Mouse (Mus musculus) midbrain, embryonic 13.5 days (tissue): ENCODE measurements at regions not wholly inside any gene's neighbourhood (a gene's known extent, or its start where the extent isn't known, plus 50 kb on each side); places are given as distances from the start of the nearest gene placed in this dataset.

ENCODE experiments used
- ATAC-seq: fragments of 200-750 bp; cut with Nextera tagmentation; 2 replicates; pipeline ENCODE4 v1.8.0; 2017; ENCODE audit warnings: mild to moderate bottlenecking, moderate TSS enrichment, moderate library complexity
- H3K27ac ChIP-seq: fragments of 300-500 bp; sonication (generic); 2 replicates; pipeline ENCODE4 v1.5.1; 2015; ENCODE audit warnings: inconsistent platforms, mild to moderate bottlenecking, moderate library complexity
- H3K27me3 ChIP-seq: fragments of 300-500 bp; sonication (generic); 2 replicates; pipeline ENCODE4 v1.6.1; 2015; ENCODE audit warnings: mild to moderate bottlenecking, inconsistent platforms
- H3K36me3 ChIP-seq: fragments of 300-500 bp; sonication (generic); 2 replicates; pipeline ENCODE4 v1.6.1; 2015; ENCODE audit warnings: mild to moderate bottlenecking, inconsistent platforms
- H3K4me1 ChIP-seq: fragments of 300-500 bp; sonication (generic); replicated peaks from 2 replicates; pipeline ENCODE4 v1.6.1; 2015; ENCODE audit warnings: inconsistent platforms
- H3K4me2 ChIP-seq: fragments of 300-500 bp; sonication (generic); replicated peaks from 2 replicates; pipeline ENCODE4 v1.6.1; 2015; ENCODE audit warnings: moderate library complexity, mild to moderate bottlenecking, inconsistent platforms
- H3K4me3 ChIP-seq: fragments of 300-500 bp; sonication (generic); replicated peaks from 2 replicates; pipeline ENCODE4 v1.5.1; 2015; ENCODE audit warnings: mild to moderate bottlenecking, inconsistent platforms
- H3K9ac ChIP-seq: fragments of 300-500 bp; sonication (generic); replicated peaks from 2 replicates; pipeline ENCODE4 v1.6.1; 2015; ENCODE audit warnings: mild to moderate bottlenecking, inconsistent platforms
- H3K9me3 ChIP-seq: fragments of 300-500 bp; sonication (generic); 2 replicates; pipeline ENCODE4 v1.6.1; 2016; ENCODE audit warnings: mild to moderate bottlenecking, inconsistent platforms
- WGBS: fragments of 180-500 bp; shearing (Covaris S2); methylation state at CpG from one replicate; pipeline ENCODE4 v1.1.7; 2015; 5-methylcytosine and 5-hydroxymethylcytosine counted together

GRCm38 (mm10) chr13:97527958-97528357, 232.5 kb downstream of the Gm10260 start:
- Histone ChIP-seq H3K27me3 (no peaks in the 10 kb centered on the region), H3K27ac (no peak overlapping the region), H3K4me1 (peaks cover 29% of the 10 kb centered on the region), H3K4me2 (no peak overlapping the region), H3K4me3 (no peak overlapping the region), H3K9me3 (no peaks in the 10 kb centered on the region; the same call in 1 of the 2 replicates), H3K9ac (no peak overlapping the region), H3K36me3 (no peaks in the 10 kb centered on the region)
- ATAC-seq, result no peak
- 94% methylated on average over 2 of the region's 2 CpGs for WGBS

- whole genome bisulfite sequencing, result 69% methylated on average over 7 of the region's 7 CpGs
- Histone ChIP-seq H3K9ac (no peak overlapping the region), H3K4me1 (peaks cover 19% of the 10 kb centered on the region), H3K4me2 (no peak overlapping the region), H3K27me3 (no peaks in the 10 kb centered on the region), H3K4me3 (no peak overlapping the region), H3K36me3 (no peaks in the 10 kb centered on the region), H3K27ac (no peak overlapping the region), H3K9me3 (no peaks in the 10 kb centered on the region; the same call in 1 of the 2 replicates)
- peak; percentile 37; the same call in 1 of the 2 replicates for ATAC-seq
These were observed 235.5 kb downstream of the Gm10260 start for GRCm38 (mm10) chr13:97524847-97525434.

- H3K9ac ChIP-seq, result no peak overlapping the region
- no peak overlapping the region for H3K4me2 ChIP-seq
- WGBS, result 31% methylated on average over 19 of the region's 19 CpGs
- peak overlapping the region; percentile 68 for H3K27ac ChIP-seq
- H3K27me3 ChIP-seq, result no peaks in the 10 kb centered on the region
- peaks cover 18% of the 10 kb centered on the region for H3K4me1 ChIP-seq
- H3K9me3 ChIP-seq, result no peaks in the 10 kb centered on the region; the same call in 1 of the 2 replicates
- ATAC-seq, result peak; percentile 68
- H3K4me3 ChIP-seq, result no peak overlapping the region
- H3K36me3 ChIP-seq, result no peaks in the 10 kb centered on the region
These were observed 236.7 kb downstream of the Gm10260 start for GRCm38 (mm10) chr13:97523523-97524412.

GRCm38 (mm10) chr13:97520988-97521547, 239.4 kb downstream of the Gm10260 start:
- Histone ChIP-seq H3K4me3 (no peak overlapping the region), H3K36me3 (no peaks in the 10 kb centered on the region), H3K9ac (no peak overlapping the region), H3K4me2 (no peak overlapping the region), H3K27ac (no peak overlapping the region), H3K9me3 (no peaks in the 10 kb centered on the region), H3K4me1 (peaks cover 18% of the 10 kb centered on the region), H3K27me3 (no peaks in the 10 kb centered on the region)
- no peak for ATAC-seq
- 89% methylated on average over 13 of the region's 13 CpGs for WGBS

GRCm38 (mm10) chr13:97516731-97517130, 243.7 kb downstream of the Gm10260 start:
- Histone ChIP-seq H3K27ac (no peak overlapping the region), H3K4me2 (no peak overlapping the region), H3K4me3 (no peak overlapping the region), H3K9ac (no peak overlapping the region), H3K36me3 (no peaks in the 10 kb centered on the region), H3K9me3 (no peaks in the 10 kb centered on the region), H3K4me1 (peaks cover 10% of the 10 kb centered on the region), H3K27me3 (no peaks in the 10 kb centered on the region)
- 91% methylated on average over 4 of the region's 4 CpGs for WGBS
- ATAC-seq, result no peak

- 0 out of 2 replicates have a peak, but pooled peaks have one; percentile 34 for ATAC-seq
These were observed 245.9 kb downstream of the Gm10260 start for GRCm38 (mm10) chr13:97514421-97515066.

GRCm38 (mm10) chr13:97512521-97512920, 247.9 kb downstream of the Gm10260 start:
- 82% methylated on average over 4 of the region's 4 CpGs for WGBS
- no peak for ATAC-seq
- Histone ChIP-seq H3K4me3 (no peak overlapping the region), H3K4me1 (peaks cover 13% of the 10 kb centered on the region), H3K36me3 (no peaks in the 10 kb centered on the region), H3K9me3 (no peaks in the 10 kb centered on the region), H3K27me3 (no peaks in the 10 kb centered on the region), H3K27ac (no peak overlapping the region), H3K9ac (no peak overlapping the region), H3K4me2 (no peak overlapping the region)

More at GRCm38 (mm10) chr13:97514421-97515066, 245.9 kb downstream of the Gm10260 start:
- no peak overlapping the region for H3K4me3 ChIP-seq
- no peaks in the 10 kb centered on the region for H3K9me3 ChIP-seq
- no peaks in the 10 kb centered on the region for H3K27me3 ChIP-seq
- peaks cover 13% of the 10 kb centered on the region for H3K4me1 ChIP-seq
- WGBS, result 46% methylated on average over 21 of the region's 21 CpGs
- no peak overlapping the region for H3K27ac ChIP-seq
- peak overlapping the region; percentile 20; the same call in 1 of the 2 replicates for H3K4me2 ChIP-seq
- H3K9ac ChIP-seq, result no peak overlapping the region
- no peaks in the 10 kb centered on the region for H3K36me3 ChIP-seq

GRCm38 (mm10) chr13:97510431-97511261, 249.8 kb downstream of the Gm10260 start:
- H3K27me3 ChIP-seq, result 0 out of 2 replicates have a peak, but pooled peaks cover 3% of the 10 kb centered on the region
- no peaks in the 10 kb centered on the region for H3K36me3 ChIP-seq
- peaks cover 13% of the 10 kb centered on the region for H3K4me1 ChIP-seq
- ATAC-seq, result 0 out of 2 replicates have a peak, but pooled peaks have one; percentile 24
- H3K27ac ChIP-seq, result no peak overlapping the region
- 75% methylated on average over 10 of the region's 10 CpGs for WGBS
- no peak overlapping the region for H3K4me3 ChIP-seq
- H3K9ac ChIP-seq, result no peak overlapping the region
- no peaks in the 10 kb centered on the region for H3K9me3 ChIP-seq
- H3K4me2 ChIP-seq, result no peak overlapping the region

- H3K4me3 ChIP-seq, result no peak overlapping the region
- 82% methylated on average over 5 of the region's 5 CpGs for WGBS
- no peak overlapping the region for H3K4me2 ChIP-seq
- no peak overlapping the region for H3K9ac ChIP-seq
- no peaks in the 10 kb centered on the region for H3K9me3 ChIP-seq
- no peak overlapping the region for H3K27ac ChIP-seq
- no peaks in the 10 kb centered on the region for H3K4me1 ChIP-seq
- no peaks in the 10 kb centered on the region for H3K36me3 ChIP-seq
- 0 out of 2 replicates have a peak, but pooled peaks cover 3% of the 10 kb centered on the region for H3K27me3 ChIP-seq
- ATAC-seq, result no peak
These were observed 255.5 kb downstream of the Gm10260 start for GRCm38 (mm10) chr13:97504949-97505348.

- H3K9ac ChIP-seq, result no peak overlapping the region
- H3K4me3 ChIP-seq, result no peak overlapping the region
- no peak overlapping the region for H3K27ac ChIP-seq
- H3K4me1 ChIP-seq, result no peaks in the 10 kb centered on the region
- no peak for ATAC-seq
- 0 out of 2 replicates have a peak, but pooled peaks cover 3% of the 10 kb centered on the region for H3K27me3 ChIP-seq
- no peak overlapping the region for H3K4me2 ChIP-seq
- no peaks in the 10 kb centered on the region for H3K9me3 ChIP-seq
- 97% methylated on average over 10 of the region's 10 CpGs for WGBS
- H3K36me3 ChIP-seq, result no peaks in the 10 kb centered on the region
These were observed 256.3 kb downstream of the Gm10260 start for GRCm38 (mm10) chr13:97503955-97504739.
